Mouse (Mus musculus): ENCODE data around the gene Coasy.

Coasy gene

DNA sequence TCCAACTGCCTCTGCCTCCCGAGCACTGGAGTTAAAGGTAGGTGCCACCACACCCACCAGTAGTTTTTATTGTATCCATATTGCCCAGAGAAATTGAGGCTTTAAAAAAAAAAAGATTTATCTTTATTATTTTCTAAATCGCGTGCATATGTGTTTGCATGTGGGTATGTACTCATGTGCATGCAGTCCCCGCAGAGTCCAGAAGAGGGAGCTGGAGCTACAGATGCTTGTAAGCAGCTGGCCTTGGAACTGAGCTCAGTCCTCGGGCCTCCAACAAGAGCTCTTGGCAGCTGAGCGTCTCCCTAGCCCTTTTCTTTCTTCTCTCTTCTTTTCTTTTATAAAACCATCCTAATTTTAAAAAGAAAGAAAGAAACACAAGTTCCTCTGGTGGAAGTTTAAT, 49.3 kb downstream of the Coasy start:
- 84% methylated on average over 6 of the region's 6 CpGs for WGBS

DNA sequence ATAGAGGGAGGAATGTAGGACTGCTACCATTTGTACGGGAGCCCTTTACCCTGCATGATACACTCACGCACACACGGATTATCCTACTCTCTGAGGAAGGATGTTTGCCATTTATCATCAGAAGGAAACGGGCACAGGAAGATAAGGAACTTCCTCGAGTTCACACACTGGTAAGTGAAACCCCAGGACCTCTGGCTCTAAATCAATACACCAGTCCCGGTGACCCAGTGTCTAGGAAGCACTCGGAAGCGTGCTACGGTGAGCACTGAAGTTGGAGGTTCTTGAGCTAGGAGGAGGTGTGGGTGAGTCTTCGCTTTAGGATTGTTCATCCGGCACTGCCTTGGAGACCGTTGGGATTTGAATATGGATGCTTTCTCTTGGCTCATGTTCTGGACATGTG, 50.7 kb downstream of the Coasy start:
- 69% methylated on average over 12 of the region's 12 CpGs for WGBS

DNA sequence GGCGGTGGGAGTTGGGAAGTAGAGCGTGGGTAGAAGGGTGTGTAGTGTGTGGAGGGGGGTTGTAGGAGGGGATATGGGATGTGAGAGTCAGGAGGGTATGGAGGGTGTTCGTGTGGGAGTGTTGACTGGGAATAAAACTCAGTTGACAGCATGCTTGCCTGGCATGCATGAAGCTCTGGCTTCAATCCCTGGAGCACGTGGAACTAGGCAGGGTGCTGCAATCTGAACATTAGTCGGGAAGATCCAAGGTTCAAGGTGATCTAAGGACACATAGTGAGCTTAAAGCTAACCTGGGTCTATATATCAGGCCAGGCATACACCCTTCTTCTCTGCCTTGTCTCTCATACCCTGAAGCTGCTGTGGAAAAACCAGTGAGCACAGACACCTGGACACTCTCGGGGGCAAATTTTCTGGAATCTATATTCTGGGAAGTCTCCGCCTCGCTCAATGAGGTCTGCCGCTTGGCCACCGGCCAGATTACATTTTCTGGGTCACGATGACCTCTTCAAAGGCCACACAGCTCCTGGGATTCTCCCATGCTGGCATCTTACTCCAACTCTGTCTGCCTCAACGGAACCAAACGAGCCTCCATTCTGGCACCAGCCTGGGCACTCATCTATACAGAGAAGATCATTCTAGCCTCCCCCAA, 52.0 kb downstream of the Coasy start:
- 68% methylated on average over 13 of the region's 13 CpGs for WGBS
